Mouse (Mus musculus) midbrain, embryonic 14.5 days (tissue): ENCODE results near the gene Pola2. TPM values are rescaled to one million over a fixed set of nuclear protein-coding genes. Genes with fewer than 3 reads are reported as not detected.

Experiments
- ATAC-seq: fragments of 200-750 bp; cut with Nextera tagmentation; 2 replicates; pipeline ENCODE4 v1.8.0; 2017; ENCODE audit warnings: moderate number of reproducible peaks, moderate library complexity; ENCODE audit not compliant: low FRiP score, low TSS enrichment
- DNase-seq: peaks from one replicate; pipeline ENCODE4 v3.0.0-alpha.2; 2015
- H3K27ac ChIP-seq: fragments of 300-500 bp; sonication (generic); replicated peaks from 2 replicates; pipeline ENCODE4 v1.5.1; 2014; ENCODE audit warnings: mild to moderate bottlenecking, low read depth, low read length, moderate library complexity
- H3K27me3 ChIP-seq: fragments of 300-500 bp; sonication (generic); 2 replicates; pipeline ENCODE4 v1.6.1; 2014; ENCODE audit warnings: low read length, control low read depth, mixed read lengths; ENCODE audit not compliant: control insufficient read depth, insufficient read depth
- H3K36me3 ChIP-seq: fragments of 300-500 bp; sonication (generic); 2 replicates; pipeline ENCODE4 v1.6.1; 2014; ENCODE audit warnings: low read length, control low read depth; ENCODE audit not compliant: control insufficient read depth, insufficient read depth
- H3K4me1 ChIP-seq: fragments of 300-500 bp; sonication (generic); 2 replicates; pipeline ENCODE4 v1.6.1; 2014; ENCODE audit warnings: mild to moderate bottlenecking, antibody characterized with exemption, low read length, control low read depth; ENCODE audit not compliant: control insufficient read depth, insufficient read depth
- H3K4me2 ChIP-seq: fragments of 300-500 bp; sonication (generic); 2 replicates; pipeline ENCODE4 v1.6.1; 2014; ENCODE audit warnings: mild to moderate bottlenecking, low read length, moderate library complexity
- H3K4me3 ChIP-seq: fragments of 300-500 bp; sonication (generic); replicated peaks from 2 replicates; pipeline ENCODE4 v1.5.1; 2014; ENCODE audit warnings: low read depth, low read length
- H3K9ac ChIP-seq: fragments of 300-500 bp; sonication (generic); replicated peaks from 2 replicates; pipeline ENCODE4 v1.6.1; 2014; ENCODE audit warnings: mild to moderate bottlenecking, low read length, moderate library complexity
- H3K9me3 ChIP-seq: fragments of 300-500 bp; sonication (generic); 2 replicates; pipeline ENCODE4 v1.6.1; 2016; ENCODE audit warnings: low read length, control low read depth, mixed read lengths; ENCODE audit not compliant: control insufficient read depth
- WGBS: fragments of 180-500 bp; shearing (Covaris S2); extraction: QIAGEN DNeasy Blood & Tissue Kit; methylation state at CpG from one replicate; pipeline ENCODE4 v1.1.7; 2014; 5-methylcytosine and 5-hydroxymethylcytosine counted together
- polyA plus RNA-seq: library from polyadenylated mRNA; unstranded; fragments of >200 nt; fragmentation: Nextera tagmentation; extraction: Ambion mirVana; gene quantifications from 2 replicates; pipeline ENCODE4 v1.2.1, GENCODE M21; 2014

Pola2 gene
- polyA plus RNA-seq, 1 experiment from 2014 or later: 23.4 TPM

GRCm38 (mm10) chr19:5950218-5950617, 13.8 kb downstream of the Pola2 start:
- Histone ChIP-seq H3K36me3 (peaks cover 47% of the 10 kb centered on the region), H3K27me3 (no peaks in the 10 kb centered on the region), H3K9ac (no peak overlapping the region), H3K4me2 (no peak overlapping the region), H3K27ac (no peak overlapping the region), H3K4me3 (no peak overlapping the region), H3K9me3 (no peaks in the 10 kb centered on the region), H3K4me1 (no peaks in the 10 kb centered on the region)
- DNase-seq: no peak
- WGBS: 94% methylated on average over 11 of the region's 11 CpGs
- ATAC-seq: no peak

GRCm38 (mm10) chr19:5945891-5946290, 18.1 kb downstream of the Pola2 start:
- no peak overlapping the region for H3K4me3 ChIP-seq
- H3K36me3 ChIP-seq: peaks cover 28% of the 10 kb centered on the region
- H3K27ac ChIP-seq: no peak overlapping the region
- ATAC-seq (no peak), DNase-seq (no peak)
- no peaks in the 10 kb centered on the region for H3K4me1 ChIP-seq
- H3K27me3 ChIP-seq: no peaks in the 10 kb centered on the region
- no peak overlapping the region for H3K9ac ChIP-seq
- H3K4me2 ChIP-seq: no peak overlapping the region
- WGBS: 92% methylated on average over 8 of the region's 8 CpGs
- H3K9me3 ChIP-seq: no peaks in the 10 kb centered on the region

- ATAC-seq (no peak), DNase-seq (no peak)
- Histone ChIP-seq H3K36me3 (peaks cover 20% of the 10 kb centered on the region), H3K4me2 (no peak overlapping the region), H3K4me1 (no peaks in the 10 kb centered on the region), H3K9me3 (no peaks in the 10 kb centered on the region), H3K9ac (no peak overlapping the region), H3K4me3 (no peak overlapping the region), H3K27ac (no peak overlapping the region), H3K27me3 (no peaks in the 10 kb centered on the region)
- WGBS: 86% methylated on average over 7 of the region's 7 CpGs
Observed at GRCm38 (mm10) chr19:5945027-5945426, 19.0 kb downstream of the Pola2 start.

GRCm38 (mm10) chr19:5944145-5944544, 19.9 kb downstream of the Pola2 start:
- no peaks in the 10 kb centered on the region for H3K9me3 ChIP-seq
- H3K27me3 ChIP-seq: no peaks in the 10 kb centered on the region
- no peak overlapping the region for H3K9ac ChIP-seq
- DNase-seq: no peak
- no peak overlapping the region for H3K4me3 ChIP-seq
- no peak overlapping the region for H3K4me2 ChIP-seq
- H3K4me1 ChIP-seq: no peaks in the 10 kb centered on the region
- H3K27ac ChIP-seq: no peak overlapping the region
- peaks cover 13% of the 10 kb centered on the region for H3K36me3 ChIP-seq
- no peak for ATAC-seq
- 80% methylated on average over 8 of the region's 8 CpGs for WGBS

- no peak overlapping the region for H3K9ac ChIP-seq
- H3K4me3 ChIP-seq: no peak overlapping the region
- DNase-seq (no peak), ATAC-seq (no peak)
- no peak overlapping the region for H3K4me2 ChIP-seq
- H3K36me3 ChIP-seq: peaks cover 10% of the 10 kb centered on the region
- no peaks in the 10 kb centered on the region for H3K9me3 ChIP-seq
- no peaks in the 10 kb centered on the region for H3K4me1 ChIP-seq
- WGBS: 93% methylated on average over 15 of the region's 15 CpGs
- no peak overlapping the region for H3K27ac ChIP-seq
- H3K27me3 ChIP-seq: no peaks in the 10 kb centered on the region
Observed at GRCm38 (mm10) chr19:5943404-5943803, 20.6 kb downstream of the Pola2 start.

DNA sequence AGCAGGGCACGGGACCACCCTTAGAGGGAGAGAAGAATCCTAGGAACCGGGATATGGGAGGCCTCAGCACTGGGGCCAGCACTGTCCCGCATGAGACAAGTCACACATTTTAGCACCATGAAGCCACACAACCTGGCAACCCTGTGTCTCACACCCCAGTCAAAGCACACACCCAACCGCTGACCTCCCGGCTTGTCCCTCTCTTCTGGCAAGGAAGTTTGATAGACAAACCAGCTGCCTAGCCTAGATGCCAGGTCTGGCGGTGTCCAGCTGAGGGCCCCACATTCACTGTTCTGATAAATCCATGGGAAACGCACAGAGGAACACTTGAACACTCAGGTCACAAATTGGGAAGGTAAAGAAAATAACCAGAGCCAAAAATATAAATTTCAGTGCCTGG, 21.4 kb downstream of the Pola2 start:
- peaks cover 10% of the 10 kb centered on the region for H3K36me3 ChIP-seq
- no peaks in the 10 kb centered on the region for H3K9me3 ChIP-seq
- no peak overlapping the region for H3K4me2 ChIP-seq
- H3K4me3 ChIP-seq: no peak overlapping the region
- no peak overlapping the region for H3K27ac ChIP-seq
- no peak overlapping the region for H3K9ac ChIP-seq
- H3K27me3 ChIP-seq: no peaks in the 10 kb centered on the region
- no peak for DNase-seq
- WGBS: 95% methylated on average over 7 of the region's 7 CpGs
- peaks cover 7% of the 10 kb centered on the region for H3K4me1 ChIP-seq
- no peak for ATAC-seq

GRCm38 (mm10) chr19:5940656-5941055, 23.3 kb downstream of the Pola2 start:
- no peak for DNase-seq
- H3K4me2 ChIP-seq: no peak overlapping the region
- no peak overlapping the region for H3K27ac ChIP-seq
- H3K9ac ChIP-seq: no peak overlapping the region
- no peaks in the 10 kb centered on the region for H3K9me3 ChIP-seq
- no peaks in the 10 kb centered on the region for H3K27me3 ChIP-seq
- WGBS: 95% methylated on average over 10 of the region's 10 CpGs
- peaks cover 10% of the 10 kb centered on the region for H3K36me3 ChIP-seq
- ATAC-seq: no peak
- no peak overlapping the region for H3K4me3 ChIP-seq
- peaks cover 7% of the 10 kb centered on the region for H3K4me1 ChIP-seq

- ATAC-seq: no peak
- Histone ChIP-seq H3K9me3 (no peaks in the 10 kb centered on the region), H3K36me3 (peaks cover 10% of the 10 kb centered on the region), H3K4me3 (no peak overlapping the region), H3K4me1 (peaks cover 7% of the 10 kb centered on the region), H3K4me2 (no peak overlapping the region), H3K27ac (no peak overlapping the region), H3K9ac (no peak overlapping the region), H3K27me3 (no peaks in the 10 kb centered on the region)
- DNase-seq: peak; percentile 38
- 82% methylated on average over 4 of the region's 4 CpGs for WGBS
Observed at GRCm38 (mm10) chr19:5940173-5940572, 23.8 kb downstream of the Pola2 start.

- ATAC-seq (no peak), DNase-seq (no peak)
- H3K4me2 ChIP-seq: no peak overlapping the region
- 82% methylated on average over 5 of the region's 5 CpGs for WGBS
- no peak overlapping the region for H3K4me3 ChIP-seq
- peaks cover 7% of the 10 kb centered on the region for H3K4me1 ChIP-seq
- H3K9me3 ChIP-seq: no peaks in the 10 kb centered on the region
- no peaks in the 10 kb centered on the region for H3K27me3 ChIP-seq
- H3K36me3 ChIP-seq: peaks cover 10% of the 10 kb centered on the region
- H3K9ac ChIP-seq: no peak overlapping the region
- no peak overlapping the region for H3K27ac ChIP-seq
Observed at GRCm38 (mm10) chr19:5939715-5940114, 24.3 kb downstream of the Pola2 start.
